Mouse (Mus musculus) heart, adult 10 weeks (tissue): Measurements from ENCODE around the gene Inafm2. TPM values are rescaled to one million over a fixed set of nuclear protein-coding genes. Genes with fewer than 3 reads are reported as not detected.

Source experiments
- polyA plus RNA-seq: library from polyadenylated mRNA; stranded (reverse); fragments of 350-450 nt; fragmentation: Illumina TruSeq; extraction: RNeasy Lipid Tissue Mini Kit (QIAGEN cat#74804); gene quantifications from one replicate; pipeline ENCODE4 v1.2.3, GENCODE M21; 2014; ENCODE audit warnings: low read depth, low replicate concordance

The Inafm2 gene
- 18.1 TPM for polyA plus RNA-seq

DNA sequence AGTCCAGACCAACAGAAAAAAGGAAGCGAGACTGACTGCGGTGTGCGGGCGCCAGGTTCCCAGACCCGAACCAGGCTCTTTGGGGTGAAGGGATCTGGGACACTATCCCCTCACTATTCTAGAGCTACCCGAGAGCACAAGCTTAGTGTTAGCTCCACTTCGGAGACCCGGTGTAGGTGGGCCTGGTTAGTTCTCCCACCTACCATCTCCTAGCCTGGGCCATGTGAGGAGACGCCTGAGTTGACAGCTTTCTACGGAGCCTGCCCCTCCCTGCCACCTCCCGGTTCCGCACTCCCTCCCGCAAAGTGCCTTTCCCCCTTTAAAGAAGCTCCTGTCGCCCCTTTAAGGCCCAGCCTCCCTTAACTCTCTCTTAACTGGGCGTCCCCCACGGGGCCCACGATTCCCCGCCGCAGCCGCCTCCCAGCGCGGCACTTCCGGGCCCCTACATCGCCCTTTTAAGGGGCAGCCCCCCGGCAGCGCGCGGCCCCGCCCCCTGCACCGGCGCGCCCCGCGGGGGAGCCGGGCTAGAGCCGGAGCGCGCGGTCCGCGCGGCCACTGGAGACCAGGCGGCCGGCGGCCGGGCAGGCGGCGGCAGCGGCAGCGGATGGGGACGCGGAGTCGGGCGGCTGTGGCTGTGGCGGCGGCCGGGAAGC lies at the start of gene Inafm2:
Inafm2 (plus strand) TSS at position 527 of the 653 bp plus-strand sequence.

DNA sequence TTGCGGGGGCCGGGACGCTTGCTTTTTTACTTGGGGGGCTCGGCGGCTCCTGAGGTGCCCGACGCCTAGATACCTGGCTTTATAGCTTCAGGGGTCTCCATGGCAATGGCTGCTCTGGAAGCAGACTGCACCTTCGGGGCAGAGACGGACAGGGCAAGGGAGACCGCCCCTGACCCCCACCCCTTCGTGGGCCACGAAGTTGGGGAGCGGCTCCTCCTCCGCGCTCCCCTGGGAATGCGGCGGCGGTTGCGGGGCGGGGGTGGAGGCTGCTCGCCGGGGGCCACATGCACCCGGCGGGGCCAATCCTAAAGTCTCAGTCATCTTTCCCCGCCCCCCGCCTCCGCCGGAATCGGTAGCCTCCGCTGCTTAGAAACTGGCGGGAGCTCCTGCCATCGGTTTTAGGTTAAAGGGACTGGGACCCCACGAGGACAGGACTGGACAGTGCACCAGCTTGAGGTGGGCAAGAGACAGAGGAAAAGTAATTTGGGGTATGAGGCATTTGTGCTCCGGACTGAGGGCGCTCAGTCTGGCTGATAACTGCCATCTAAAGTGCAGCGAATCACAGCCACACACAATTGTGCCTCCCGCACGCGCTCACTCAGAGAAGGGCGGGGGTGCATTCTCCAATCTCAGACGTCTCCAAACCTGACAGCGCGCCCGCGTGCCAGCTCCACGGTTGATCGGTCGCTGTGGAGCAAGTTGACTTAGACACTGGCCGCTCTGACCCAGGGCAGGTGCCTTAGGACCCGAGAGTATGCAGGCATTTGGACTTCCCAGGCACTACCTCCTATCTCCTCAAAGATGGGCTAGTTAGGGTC lies 41.4 kb upstream of the Inafm2 start, which contains the start of gene Ankrd63:
Ankrd63 (minus strand) TSS at position 51 of the 818 bp plus-strand sequence.

DNA sequence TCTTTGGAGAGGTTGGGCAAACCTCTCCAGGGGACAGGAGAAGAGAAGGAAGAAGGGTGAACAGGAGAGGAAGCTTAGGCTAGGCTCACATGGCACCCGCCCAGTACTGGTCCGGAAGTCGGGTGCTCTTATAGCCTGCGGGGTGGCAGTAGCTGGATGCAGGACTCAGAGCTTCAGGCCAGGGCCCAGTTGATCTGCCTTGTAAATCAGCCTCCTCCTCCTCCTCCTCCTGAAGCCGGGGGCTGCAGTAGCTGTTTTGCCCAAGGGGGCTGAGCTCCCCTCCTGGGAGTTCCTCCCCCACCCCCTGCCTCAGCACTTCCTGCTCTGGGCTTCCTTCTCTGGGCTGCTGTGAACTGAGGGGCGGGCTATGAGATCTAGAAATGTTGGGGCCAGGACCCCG lies 17.2 kb upstream of the Inafm2 start, which contains the start of gene Plcb2:
Plcb2 (minus strand) TSS at position 102 of the 400 bp plus-strand sequence.

DNA sequence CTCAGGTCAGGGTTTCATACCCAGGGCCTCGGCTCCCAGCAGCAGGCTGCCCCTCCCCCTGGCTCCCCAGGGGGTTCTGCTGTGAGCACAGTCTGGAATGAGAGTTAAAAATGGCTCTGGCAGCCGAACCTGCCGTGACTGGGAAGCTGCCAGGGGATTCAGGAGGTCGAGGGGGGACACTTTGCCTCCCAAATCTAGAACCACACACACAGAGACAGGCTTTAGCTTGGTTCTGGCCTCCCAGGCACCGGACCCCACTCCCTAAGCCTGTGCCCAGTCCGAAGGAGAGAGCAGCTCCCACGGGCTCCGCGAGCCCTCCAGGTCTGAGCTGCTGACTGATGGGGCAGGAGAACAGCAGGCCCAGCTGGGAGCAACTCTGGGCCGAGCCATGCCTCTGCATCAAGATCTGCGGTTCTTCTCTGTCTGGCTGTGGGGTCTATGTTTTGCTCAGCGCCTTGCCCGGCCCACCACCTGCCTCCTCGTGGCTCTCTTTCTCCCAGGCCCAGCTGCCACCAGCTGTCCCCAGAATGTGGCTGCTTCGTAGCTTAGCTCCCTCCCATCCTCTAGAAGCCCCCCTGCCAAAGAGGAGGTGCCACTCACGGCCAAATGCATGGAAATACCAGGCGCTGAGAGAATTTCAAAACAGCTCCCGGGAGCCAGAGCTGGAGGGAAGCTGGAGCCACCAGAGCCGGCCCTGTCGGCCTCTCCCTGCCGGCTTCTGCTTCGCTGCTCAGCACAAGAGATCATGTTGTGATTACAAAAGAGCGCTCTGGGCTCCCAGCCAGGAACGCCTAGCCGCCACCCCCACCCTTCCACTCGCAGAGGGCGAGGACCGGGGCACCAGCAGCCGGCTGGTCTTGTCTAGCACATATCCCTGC lies 16.6 kb downstream of the Inafm2 start, which contains the start of gene Ccdc9b:
Ccdc9b (minus strand) TSS at position 756 of the 878 bp plus-strand sequence.

DNA sequence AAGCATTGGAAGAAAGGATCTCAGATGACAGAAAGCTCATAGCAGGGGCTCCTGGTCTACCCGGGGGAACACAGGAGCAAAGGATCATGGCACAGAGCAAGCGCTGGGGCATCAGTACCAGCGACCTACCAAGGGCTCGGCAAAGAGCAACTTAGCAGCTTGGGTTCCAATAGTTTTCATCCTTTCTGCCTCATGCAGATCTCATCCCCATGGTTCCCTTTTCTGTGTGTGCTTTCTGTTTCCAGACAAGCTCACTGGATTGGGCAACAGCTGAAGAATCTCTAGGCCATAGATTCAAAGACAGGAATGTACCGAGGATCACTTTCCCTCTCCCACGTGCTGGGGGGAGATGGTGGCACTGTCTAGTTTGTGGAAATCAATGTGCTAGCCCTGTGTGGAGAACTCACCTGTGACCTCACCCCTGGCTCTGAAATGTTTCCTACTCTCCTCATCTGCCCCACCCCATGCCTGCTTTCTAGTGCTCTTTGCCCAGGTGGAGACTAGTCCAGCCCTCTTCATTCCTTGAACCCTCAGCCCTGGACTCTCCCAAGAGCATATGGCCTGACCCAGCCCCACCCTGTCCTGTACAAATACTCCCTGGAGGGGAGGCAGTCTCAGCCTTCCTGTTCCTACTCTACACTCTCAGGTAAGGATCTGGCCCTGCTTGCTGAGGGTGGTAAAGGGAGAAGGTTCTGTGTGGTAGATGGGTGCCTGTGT lies 26.8 kb downstream of the Inafm2 start, which contains the start of gene Phgr1:
Phgr1 (plus strand) TSS at position 612 of the 717 bp plus-strand sequence.

DNA sequence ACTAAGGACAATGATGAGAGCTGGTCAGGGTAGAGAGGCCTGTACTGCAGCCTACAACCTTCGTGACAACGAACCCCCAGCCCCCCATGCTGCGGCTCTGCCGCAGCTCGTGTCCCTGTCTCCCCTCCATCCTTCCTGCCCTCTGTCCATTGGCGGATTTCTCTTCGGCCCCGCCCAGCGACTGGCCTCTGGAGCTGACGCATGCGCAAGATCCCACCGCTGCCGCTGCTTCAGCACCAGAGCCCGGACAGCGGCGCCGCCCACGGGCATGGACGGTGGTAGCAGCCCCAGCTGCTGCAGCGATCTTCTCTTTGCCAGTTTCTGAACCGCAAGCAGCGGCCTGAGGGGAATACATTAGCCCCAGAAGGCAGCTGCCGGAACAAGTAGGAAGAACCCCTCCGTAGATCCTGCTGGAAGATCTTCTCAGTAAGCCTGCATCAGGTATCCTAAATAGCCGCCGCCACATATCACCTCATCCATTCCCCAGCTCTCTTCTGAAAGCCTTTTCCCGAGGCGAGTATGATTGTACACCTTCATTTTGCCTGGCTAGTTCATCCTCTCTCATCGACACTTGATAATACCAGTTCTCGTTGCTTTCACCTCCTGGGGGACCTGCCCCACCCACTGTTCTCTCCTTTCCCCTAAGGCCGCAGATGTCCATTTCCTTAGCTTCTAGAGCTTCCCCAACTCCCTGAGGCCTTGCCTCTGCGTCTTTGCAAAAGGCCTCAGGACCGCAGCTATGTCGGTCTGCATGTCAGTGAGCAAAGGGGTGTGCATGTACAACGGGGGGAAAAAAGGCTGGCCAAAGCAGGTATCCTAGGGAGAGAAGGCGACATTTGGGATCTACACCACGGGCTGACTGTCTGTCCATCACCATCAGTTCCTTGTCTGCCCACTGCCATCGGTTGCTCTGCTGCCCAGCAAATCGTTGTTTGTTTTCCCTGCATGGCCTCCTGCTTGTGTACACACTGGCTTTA lies 34.2 kb downstream of the Inafm2 start, which contains the start of gene Disp2:
Disp2 (plus strand) TSS at position 216 of the 977 bp plus-strand sequence.

Other genes starting within 250 kb of the Inafm2 start
- gene Bmf, start 196.1 kb upstream of the Inafm2 start, polyA plus RNA-seq = 2.6 TPM
- gene Bub1b, start 147.5 kb upstream of the Inafm2 start, polyA plus RNA-seq = 0.58 TPM
- 15.7 TPM for gene Pak6, start 82.5 kb upstream of the Inafm2 start, polyA plus RNA-seq
- 1.6 TPM for gene Ankrd63, start 41.8 kb upstream of the Inafm2 start, polyA plus RNA-seq
- gene Plcb2, start 17.3 kb upstream of the Inafm2 start, polyA plus RNA-seq = 2.8 TPM
- 25.3 TPM for gene Ccdc9b, start 16.9 kb downstream of the Inafm2 start, polyA plus RNA-seq
- gene Phgr1, start 27.0 kb downstream of the Inafm2 start, polyA plus RNA-seq = not detected
- not detected for gene Disp2, start 34.0 kb downstream of the Inafm2 start, polyA plus RNA-seq
- 0.86 TPM for gene Knstrn, start 68.2 kb downstream of the Inafm2 start, polyA plus RNA-seq
- 343 TPM for gene Ivd, start 116.2 kb downstream of the Inafm2 start, polyA plus RNA-seq
- 9.3 TPM for gene Bahd1, start 154.6 kb downstream of the Inafm2 start, polyA plus RNA-seq
- 6.8 TPM for gene Chst14, start 180.7 kb downstream of the Inafm2 start, polyA plus RNA-seq